Mouse (Mus musculus): ENCODE results near the gene Kcnip3. TPM values are rescaled to one million over a fixed set of nuclear protein-coding genes. Genes with fewer than 3 reads are reported as not detected.

Gene Kcnip3
- polyA plus RNA-seq, 1 experiment from 2014 or later, result 8.5 TPM

- Histone ChIP-seq H3K9me3 (ENCODE audit: low read depth, low read length) (no peaks in the 10 kb centered on the region), H3K4me2 (no peak overlapping the region), H3K36me3 (ENCODE audit: insufficient read depth) (no peaks in the 10 kb centered on the region), H3K27me3 (ENCODE audit: insufficient read depth, low read length) (no peaks in the 10 kb centered on the region), H3K4me3 (ENCODE audit: low read depth, low read length) (no peak overlapping the region), H3K27ac (ENCODE audit: low read depth) (no peak overlapping the region), H3K4me1 (ENCODE audit: insufficient read depth) (peaks cover 14% of the 10 kb centered on the region), H3K9ac (no peak overlapping the region)
- 25% methylated on average over 3 of the region's 3 CpGs for WGBS
- ATAC-seq (ENCODE audit: insufficient read depth) (no peak), DNase-seq (no peak)
- no peak for TF ChIP-seq CTCF (IDR thresholded peaks at IDR 0.05; ENCODE audit: low read depth)
These were observed 3.6 kb downstream of the Kcnip3 start for GRCm38 (mm10) chr2:127518273-127518672.

GRCm38 (mm10) chr2:127517081-127517480 lies 4.8 kb downstream of the Kcnip3 start:
- no peak overlapping the region for H3K4me3 ChIP-seq (ENCODE audit: low read depth, low read length)
- H3K9ac ChIP-seq, result no peak overlapping the region
- no peaks in the 10 kb centered on the region for H3K36me3 ChIP-seq (ENCODE audit: insufficient read depth)
- H3K27ac ChIP-seq (ENCODE audit: low read depth), result no peak overlapping the region
- no peaks in the 10 kb centered on the region for H3K27me3 ChIP-seq (ENCODE audit: insufficient read depth, low read length)
- peaks cover 11% of the 10 kb centered on the region for H3K4me1 ChIP-seq (ENCODE audit: insufficient read depth)
- H3K9me3 ChIP-seq (ENCODE audit: low read depth, low read length), result no peaks in the 10 kb centered on the region
- 68% methylated on average over 8 of the region's 8 CpGs for WGBS
- no peak for ATAC-seq (ENCODE audit: insufficient read depth)
- no peak for TF ChIP-seq CTCF (IDR thresholded peaks at IDR 0.05; ENCODE audit: low read depth)
- no peak overlapping the region for H3K4me2 ChIP-seq
- no peak for DNase-seq

DNA sequence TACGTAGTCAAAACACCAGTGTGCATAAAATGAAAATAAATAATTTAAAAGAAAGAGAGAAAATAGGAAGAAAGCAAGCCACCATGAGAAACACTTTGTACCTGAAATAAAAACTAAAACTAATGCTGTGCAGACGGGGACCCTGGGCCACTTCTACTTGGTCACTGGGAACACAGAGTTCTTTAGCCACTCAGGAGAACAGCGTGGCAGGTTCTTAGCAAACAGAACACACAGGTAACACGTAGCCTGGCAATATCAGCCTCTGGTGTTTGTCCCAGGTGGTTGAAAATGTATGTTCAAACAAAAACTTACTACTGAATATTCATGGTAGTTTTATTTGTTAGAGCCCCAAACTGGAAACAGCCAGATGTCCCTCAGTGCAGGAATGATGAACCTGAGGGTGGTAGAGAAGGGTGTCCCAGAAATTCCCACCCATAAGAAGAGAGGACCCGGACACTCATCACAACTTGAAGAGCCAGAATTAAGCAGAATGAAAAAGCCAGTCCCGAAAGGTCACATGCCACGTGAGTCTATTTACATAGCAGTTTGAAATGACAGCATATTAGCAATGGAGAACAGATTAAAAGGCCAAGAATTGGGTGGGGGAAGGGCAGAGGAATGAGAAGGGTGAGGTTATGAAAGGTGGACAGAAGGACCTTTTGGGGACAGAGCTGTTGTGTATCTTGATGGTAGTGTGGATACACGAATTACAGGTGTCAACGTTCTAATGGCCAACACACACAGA lies 7.3 kb downstream of the Kcnip3 start:
- no peak for TF ChIP-seq CTCF (IDR thresholded peaks at IDR 0.05; ENCODE audit: low read depth)
- H3K27ac ChIP-seq (ENCODE audit: low read depth), result no peak overlapping the region
- DNase-seq, result no peak

GRCm38 (mm10) chr2:127513244-127513643 lies 8.7 kb downstream of the Kcnip3 start:
- H3K4me2 ChIP-seq, result no peak overlapping the region
- no peaks in the 10 kb centered on the region for H3K36me3 ChIP-seq (ENCODE audit: insufficient read depth)
- no peak overlapping the region for H3K9ac ChIP-seq
- no peak for DNase-seq
- 34% methylated on average over 3 of the region's 3 CpGs for WGBS
- no peak overlapping the region for H3K27ac ChIP-seq (ENCODE audit: low read depth)
- ATAC-seq (ENCODE audit: insufficient read depth), result no peak
- H3K4me3 ChIP-seq (ENCODE audit: low read depth, low read length), result no peak overlapping the region
- no peaks in the 10 kb centered on the region for H3K9me3 ChIP-seq (ENCODE audit: low read depth, low read length)
- H3K27me3 ChIP-seq (ENCODE audit: insufficient read depth, low read length), result no peaks in the 10 kb centered on the region
- no peak for TF ChIP-seq CTCF (IDR thresholded peaks at IDR 0.05; ENCODE audit: low read depth)
- 0 out of 2 replicates have a peak, but pooled peaks cover 2% of the 10 kb centered on the region for H3K4me1 ChIP-seq (ENCODE audit: insufficient read depth)

More for the DNA sequence above, 7.3 kb downstream of the Kcnip3 start:
- ATAC-seq (ENCODE audit: insufficient read depth), result no peak
- Histone ChIP-seq H3K27me3 (ENCODE audit: insufficient read depth, low read length) (no peaks in the 10 kb centered on the region), H3K9me3 (ENCODE audit: low read depth, low read length) (no peaks in the 10 kb centered on the region), H3K9ac (no peak overlapping the region), H3K36me3 (ENCODE audit: insufficient read depth) (no peaks in the 10 kb centered on the region), H3K4me3 (ENCODE audit: low read depth, low read length) (no peak overlapping the region), H3K4me2 (no peak overlapping the region), H3K4me1 (ENCODE audit: insufficient read depth) (no peaks in the 10 kb centered on the region)
- 56% methylated on average over 9 of the region's 9 CpGs for WGBS

DNA sequence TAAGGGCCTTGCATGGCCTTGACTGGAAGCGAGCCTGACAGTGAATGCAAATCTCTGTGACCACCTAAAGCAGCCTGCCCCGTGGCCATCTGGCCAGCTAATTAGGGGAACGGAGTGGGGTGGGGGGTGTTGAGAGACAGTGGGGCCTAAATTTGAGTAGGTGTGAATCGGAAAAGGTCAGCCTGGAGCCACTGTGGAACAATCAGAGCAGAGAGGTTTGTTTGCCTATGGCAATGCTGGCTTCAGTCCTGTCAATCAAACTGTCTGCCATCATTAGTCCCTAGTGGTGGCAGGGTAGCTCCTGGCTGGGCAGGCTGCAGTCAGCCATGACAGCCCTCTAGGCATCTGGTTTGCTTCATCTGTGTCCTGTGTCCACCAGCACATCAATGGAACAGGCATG lies 10.5 kb downstream of the Kcnip3 start:
- H3K4me2 ChIP-seq, result no peak overlapping the region
- no peaks in the 10 kb centered on the region for H3K9me3 ChIP-seq (ENCODE audit: low read depth, low read length)
- peaks cover 2% of the 10 kb centered on the region; the same call in 1 of the 2 replicates for H3K4me1 ChIP-seq (ENCODE audit: insufficient read depth)
- 27% methylated on average over 4 of the region's 4 CpGs for WGBS
- no peak overlapping the region for H3K4me3 ChIP-seq (ENCODE audit: low read depth, low read length)
- DNase-seq (no peak), ATAC-seq (ENCODE audit: insufficient read depth) (no peak)
- H3K9ac ChIP-seq, result no peak overlapping the region
- H3K27me3 ChIP-seq (ENCODE audit: insufficient read depth, low read length), result no peaks in the 10 kb centered on the region
- TF ChIP-seq CTCF (IDR thresholded peaks at IDR 0.05; ENCODE audit: low read depth), result no peak
- no peak overlapping the region for H3K27ac ChIP-seq (ENCODE audit: low read depth)
- H3K36me3 ChIP-seq (ENCODE audit: insufficient read depth), result no peaks in the 10 kb centered on the region

DNA sequence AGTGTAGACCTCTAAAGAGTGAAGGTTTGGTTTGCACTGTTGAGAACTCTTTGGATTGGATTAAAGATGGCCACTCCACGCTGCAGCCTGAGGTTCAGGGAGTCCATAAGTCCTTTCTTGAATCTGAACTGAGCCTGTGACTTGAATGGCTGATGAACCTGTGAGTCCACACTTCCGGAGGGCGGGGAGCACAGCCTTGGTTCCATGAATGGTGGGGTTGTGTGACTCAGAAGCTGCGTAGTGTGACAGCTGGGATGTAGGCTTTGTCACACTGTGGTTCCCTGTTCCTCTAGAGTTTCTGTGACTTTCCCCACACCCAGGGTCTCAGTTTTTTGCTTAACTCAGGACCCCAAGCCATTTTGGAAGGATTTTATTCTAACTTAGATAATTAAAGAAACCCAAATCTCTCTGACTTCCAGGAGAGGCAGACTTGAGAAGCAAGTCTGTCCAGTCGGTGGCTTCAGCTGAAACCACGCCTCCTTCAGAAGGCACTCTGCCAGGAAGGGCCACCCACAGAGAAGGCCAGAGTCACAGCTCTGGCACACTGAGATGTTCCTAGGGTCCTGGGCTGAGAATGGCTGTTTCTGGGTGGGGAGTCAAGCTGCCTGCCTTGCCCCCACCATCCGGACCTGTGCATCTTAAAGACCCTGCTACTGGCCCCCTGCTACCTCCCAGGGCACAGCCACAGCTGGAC lies 13.8 kb downstream of the Kcnip3 start:
- WGBS, result 59% methylated on average over 7 of the region's 7 CpGs
- peak; percentile 85 for DNase-seq
- no peak for TF ChIP-seq CTCF (IDR thresholded peaks at IDR 0.05; ENCODE audit: low read depth)
- Histone ChIP-seq H3K36me3 (ENCODE audit: insufficient read depth) (no peaks in the 10 kb centered on the region), H3K27ac (ENCODE audit: low read depth) (no peak overlapping the region), H3K4me1 (ENCODE audit: insufficient read depth) (peaks cover 2% of the 10 kb centered on the region; the same call in 1 of the 2 replicates), H3K9ac (no peak overlapping the region), H3K27me3 (ENCODE audit: insufficient read depth, low read length) (no peaks in the 10 kb centered on the region), H3K4me2 (no peak overlapping the region), H3K4me3 (ENCODE audit: low read depth, low read length) (no peak overlapping the region), H3K9me3 (ENCODE audit: low read depth, low read length) (no peaks in the 10 kb centered on the region)
- ATAC-seq (ENCODE audit: insufficient read depth), result peak; percentile 33; the same call in 1 of the 2 replicates

DNA sequence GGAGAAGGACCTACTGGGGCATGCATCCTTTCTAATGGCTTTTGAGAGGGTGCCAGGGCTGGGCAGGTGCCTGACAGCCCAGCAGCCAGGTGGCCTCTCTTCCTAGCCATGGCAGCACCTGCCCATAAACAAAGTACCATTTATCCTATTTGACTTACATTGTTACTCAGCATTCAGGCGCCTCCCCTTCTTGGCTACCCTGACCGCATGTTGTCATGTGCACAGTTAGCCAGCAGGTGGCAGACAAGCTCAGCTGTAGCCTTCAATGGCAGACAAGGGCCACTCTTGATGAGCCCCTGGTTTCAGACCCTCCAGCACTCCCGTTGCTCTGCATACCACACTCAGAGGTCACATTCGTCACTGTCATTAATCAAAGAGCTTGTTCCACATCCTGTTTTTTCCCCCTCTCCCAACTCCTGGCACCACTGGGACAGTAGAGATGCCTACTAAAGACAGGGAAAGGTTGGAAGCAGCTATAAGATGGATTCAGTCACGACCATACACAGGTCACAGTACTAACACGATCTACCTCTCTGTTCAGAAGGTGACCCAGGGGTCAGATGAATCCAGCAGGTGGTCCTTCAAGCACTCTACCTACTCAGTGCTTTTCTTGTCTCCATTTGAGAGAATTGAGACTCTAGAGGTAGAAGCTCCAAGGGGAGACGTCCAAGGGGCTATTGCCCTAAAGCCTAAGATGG lies 14.7 kb downstream of the Kcnip3 start:
- WGBS, result 22% methylated on average over 7 of the region's 7 CpGs

More for the DNA sequence above, 14.7 kb downstream of the Kcnip3 start:
- Histone ChIP-seq H3K4me2 (no peak overlapping the region), H3K27me3 (ENCODE audit: insufficient read depth, low read length) (no peaks in the 10 kb centered on the region), H3K4me1 (ENCODE audit: insufficient read depth) (peaks cover 2% of the 10 kb centered on the region; the same call in 1 of the 2 replicates), H3K36me3 (ENCODE audit: insufficient read depth) (no peaks in the 10 kb centered on the region), H3K9me3 (ENCODE audit: low read depth, low read length) (no peaks in the 10 kb centered on the region), H3K9ac (no peak overlapping the region), H3K27ac (ENCODE audit: low read depth) (no peak overlapping the region), H3K4me3 (ENCODE audit: low read depth, low read length) (no peak overlapping the region)
- ATAC-seq (ENCODE audit: insufficient read depth), result peak; percentile 70
- DNase-seq, result peak; percentile 95
- peak; percentile 99 for TF ChIP-seq CTCF (IDR thresholded peaks at IDR 0.05; ENCODE audit: low read depth)

Measured in lung, embryonic 14.5 days (tissue).